Mouse (Mus musculus) bone marrow macrophage, adult 2 months (primary cell): Measurements from ENCODE around the gene Atf7.

Experiments used
- CTCF ChIP-seq: IDR thresholded peaks from 2 replicates; pipeline ENCODE4 v1.5.1; 2012; ENCODE audit warnings: low read depth, mild to moderate bottlenecking, low read length, moderate library complexity
- POLR2A ChIP-seq: IDR thresholded peaks from 2 replicates; pipeline ENCODE4 v1.6.1; 2012; ENCODE audit warnings: mild to moderate bottlenecking, low read depth, low read length, borderline replicate concordance

GRCm38 (mm10) chr15:102625687-102626055 lies 407 bp upstream of the Atf7 start:
- no peak for TF ChIP-seq POLR2A
- TF ChIP-seq CTCF = no peak
